Mouse (Mus musculus) embryo, embryonic 11 days (tissue): ENCODE measurements at regions not wholly inside any gene's neighbourhood (a gene's known extent, or its start where the extent isn't known, plus 50 kb on each side); places are given as distances from the start of the nearest gene placed in this dataset.
"Not testable (repeated sequence)": the region's sequence is repeated elsewhere in the genome, so short reads cannot be mapped to it uniquely, and the experiment has no call there.

Experiments used
- DNase-seq: peaks from one replicate; pipeline ENCODE4 v3.0.0-alpha.2; 2015

GRCm38 (mm10) chr14:114485781-114486180 lies 606.2 kb upstream of the Gpc5 start:
- DNase-seq: no peak

- DNase-seq: not testable (repeated sequence)
These were observed 598.6 kb upstream of the Gpc5 start for GRCm38 (mm10) chr14:114493371-114493770.

GRCm38 (mm10) chr14:114504976-114505375 lies 587.0 kb upstream of the Gpc5 start:
- no peak for DNase-seq

GRCm38 (mm10) chr14:114547910-114548680 lies 543.9 kb upstream of the Gpc5 start:
- DNase-seq: no peak

- no peak for DNase-seq
These were observed 542.9 kb upstream of the Gpc5 start for GRCm38 (mm10) chr14:114549101-114549500.

- peak; percentile 37 for DNase-seq
These were observed 525.5 kb upstream of the Gpc5 start for GRCm38 (mm10) chr14:114566411-114567030.

GRCm38 (mm10) chr14:114567673-114568309 lies 524.2 kb upstream of the Gpc5 start:
- DNase-seq: peak; percentile 84

GRCm38 (mm10) chr14:114587367-114588064 lies 504.5 kb upstream of the Gpc5 start:
- peak; percentile 18 for DNase-seq

- DNase-seq: no peak
These were observed 482.7 kb upstream of the Gpc5 start for GRCm38 (mm10) chr14:114609296-114609695.

GRCm38 (mm10) chr14:114612400-114612799 lies 479.6 kb upstream of the Gpc5 start:
- no peak for DNase-seq

- no peak for DNase-seq
These were observed 435.4 kb upstream of the Gpc5 start for GRCm38 (mm10) chr14:114656636-114657035.

GRCm38 (mm10) chr14:114662028-114662427 lies 430.0 kb upstream of the Gpc5 start:
- DNase-seq: no peak

GRCm38 (mm10) chr14:114685133-114685532 lies 406.9 kb upstream of the Gpc5 start:
- peak; percentile 40 for DNase-seq

GRCm38 (mm10) chr14:114694930-114695329 lies 397.1 kb upstream of the Gpc5 start:
- no peak for DNase-seq

- DNase-seq: no peak
These were observed 394.5 kb upstream of the Gpc5 start for GRCm38 (mm10) chr14:114697543-114697942.

- DNase-seq: no peak
These were observed 368.9 kb upstream of the Gpc5 start for GRCm38 (mm10) chr14:114723080-114723479.

GRCm38 (mm10) chr14:114767323-114767722 lies 324.7 kb upstream of the Gpc5 start:
- no peak for DNase-seq

GRCm38 (mm10) chr14:114776723-114777122 lies 315.3 kb upstream of the Gpc5 start:
- no peak for DNase-seq

- DNase-seq: no peak
These were observed 310.2 kb upstream of the Gpc5 start for GRCm38 (mm10) chr14:114781821-114782220.

- DNase-seq: peak; percentile 80
These were observed 300.8 kb upstream of the Gpc5 start for GRCm38 (mm10) chr14:114790946-114791830.

- no peak for DNase-seq
These were observed 300.2 kb upstream of the Gpc5 start for GRCm38 (mm10) chr14:114791831-114792224.

GRCm38 (mm10) chr14:114804643-114805042 lies 287.4 kb upstream of the Gpc5 start:
- no peak for DNase-seq
